Mouse (Mus musculus): ENCODE data around the gene Aicda.
A peak's percentile ranks its signal among the peaks of the same experiment; 100 is the strongest.

Gene Aicda

DNA sequence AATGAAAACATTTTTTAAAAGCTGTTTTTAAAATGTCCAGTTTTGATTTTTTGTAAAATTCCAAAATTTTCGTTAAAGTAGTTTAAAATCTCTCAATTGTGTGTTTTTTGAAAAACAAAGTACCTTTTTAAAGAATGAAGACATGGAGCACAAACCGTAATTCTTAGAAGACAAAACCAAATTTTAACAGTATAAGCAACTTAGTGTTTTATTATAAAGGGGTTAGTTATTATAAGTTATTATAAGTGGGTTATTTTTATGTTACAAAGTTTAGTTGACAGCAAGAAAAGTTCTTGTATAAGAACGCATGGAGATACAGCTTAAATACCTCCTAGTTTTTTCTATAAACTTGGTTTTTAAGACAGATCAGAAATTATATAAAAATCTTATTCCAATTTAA lies 48.0 kb downstream of the Aicda start:
- DNase-seq (ENCODE audit: low spot score), result no peak

DNA sequence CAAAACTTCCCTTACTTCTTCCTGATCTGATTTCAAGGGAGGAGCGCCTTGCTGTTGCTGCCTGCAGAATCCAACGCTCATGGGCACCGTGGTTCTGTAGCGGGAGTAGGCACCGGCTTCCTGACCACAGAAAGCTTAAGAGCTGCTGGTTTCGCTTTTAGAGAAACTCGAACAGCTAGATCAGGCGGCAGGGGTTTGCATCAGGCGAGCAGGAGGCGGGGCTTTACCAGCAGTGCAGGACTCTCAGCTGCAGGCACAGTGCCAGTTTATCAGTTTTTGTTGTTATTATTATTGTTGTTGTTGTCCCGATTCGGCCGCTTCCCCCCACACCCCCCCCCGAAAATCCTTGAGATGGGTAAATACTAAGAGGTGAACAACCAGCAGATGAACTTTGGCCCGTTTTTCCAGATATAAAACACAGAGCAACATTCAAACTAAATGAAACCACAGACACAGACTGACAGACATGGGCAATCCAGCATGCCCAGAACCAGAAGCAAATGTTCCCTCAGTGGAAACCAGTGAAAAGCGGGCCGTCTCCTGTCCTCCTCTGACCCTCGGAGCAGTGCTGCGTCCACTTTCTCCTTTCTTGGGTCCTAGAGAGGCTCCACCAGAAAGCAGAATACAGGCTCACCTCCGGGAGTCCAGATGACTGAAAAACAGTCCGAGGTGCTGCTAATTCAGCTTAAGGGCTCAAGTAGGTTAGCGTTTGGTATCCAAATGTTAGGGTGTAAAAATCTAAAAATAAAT lies 48.8 kb downstream of the Aicda start, which contains the start of gene Apobec1:
TSS of gene Apobec1 (minus strand) at position 203 of the 750 bp plus-strand sequence.
- peak; percentile 81 for DNase-seq (ENCODE audit: low spot score)

DNA sequence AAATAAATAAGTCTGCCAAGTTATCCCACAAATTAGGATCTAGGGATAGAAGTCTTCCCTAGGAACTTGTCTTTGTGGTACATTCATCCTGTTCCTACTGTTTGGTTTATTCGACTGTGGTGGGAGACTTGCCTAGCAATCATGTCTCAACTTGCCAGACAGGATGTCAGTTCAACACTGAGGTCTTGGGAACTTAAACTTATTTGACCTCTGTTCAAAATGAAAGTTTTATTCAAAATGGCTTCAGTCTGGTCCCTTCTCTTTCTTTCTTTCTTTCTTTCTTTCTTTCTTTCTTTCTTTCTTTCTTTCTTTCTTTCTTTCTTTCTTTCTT lies 49.4 kb downstream of the Aicda start:
- no peak for DNase-seq (ENCODE audit: low spot score)

DNA sequence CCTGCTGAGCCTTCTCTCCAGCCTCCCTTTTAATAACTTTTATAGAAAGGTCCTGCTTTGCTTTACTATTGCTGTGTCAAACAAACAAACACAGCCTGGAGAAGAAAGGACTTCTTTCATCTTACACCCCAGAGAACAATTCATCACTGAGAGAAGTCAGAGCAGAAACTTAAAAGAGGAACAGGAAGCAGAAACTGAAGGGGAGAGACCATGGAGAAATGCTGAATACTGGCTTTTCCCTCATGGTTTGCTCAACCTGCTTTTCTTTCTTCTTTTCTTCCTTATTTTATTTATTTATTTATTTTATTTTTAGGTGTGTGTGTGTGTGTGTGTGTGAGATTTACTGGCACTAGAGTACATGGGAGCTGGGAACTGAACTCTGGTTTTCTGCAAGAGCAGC lies 50.7 kb downstream of the Aicda start:
- no peak for DNase-seq (ENCODE audit: low spot score)

DNA sequence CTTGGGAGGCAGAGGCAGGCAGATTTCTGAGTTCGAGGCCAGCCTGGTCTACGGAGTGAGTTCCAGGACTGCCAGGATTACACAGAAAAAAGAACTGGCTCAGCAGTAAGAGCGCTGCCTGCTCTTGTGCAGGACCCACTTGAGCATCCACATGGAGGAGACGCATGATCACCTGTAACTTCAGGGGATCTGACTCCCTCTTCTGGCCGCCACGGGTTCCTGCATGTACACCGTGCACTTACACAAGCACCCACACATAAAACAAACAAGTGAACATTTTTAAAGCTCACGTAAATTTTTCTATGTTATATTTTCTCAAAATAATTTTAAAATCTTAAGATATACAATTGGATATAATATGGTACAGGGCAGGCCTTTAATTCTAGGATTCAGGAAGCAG lies 51.9 kb downstream of the Aicda start:
- DNase-seq (ENCODE audit: low spot score), result no peak

DNA sequence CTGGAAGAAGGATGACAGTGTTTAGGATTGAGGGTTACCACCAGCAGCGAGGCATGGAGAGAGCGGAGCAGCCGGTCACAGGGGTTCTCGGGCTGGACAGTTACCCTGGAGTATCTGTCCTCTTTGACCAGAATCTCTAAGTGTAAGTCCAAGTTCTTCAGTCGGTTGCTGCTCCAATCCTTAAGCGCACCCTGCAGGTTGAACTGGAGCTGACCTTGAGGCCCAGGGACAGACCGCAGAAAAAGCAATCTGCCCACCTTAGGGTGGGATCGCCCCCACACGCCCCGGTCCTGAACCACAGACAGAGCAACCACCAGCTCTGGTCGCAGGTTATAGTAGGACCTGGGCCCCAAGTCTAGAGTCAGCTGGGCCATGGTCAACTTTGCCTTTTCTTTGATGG lies 53.1 kb downstream of the Aicda start:
- no peak for DNase-seq (ENCODE audit: low spot score)

DNA sequence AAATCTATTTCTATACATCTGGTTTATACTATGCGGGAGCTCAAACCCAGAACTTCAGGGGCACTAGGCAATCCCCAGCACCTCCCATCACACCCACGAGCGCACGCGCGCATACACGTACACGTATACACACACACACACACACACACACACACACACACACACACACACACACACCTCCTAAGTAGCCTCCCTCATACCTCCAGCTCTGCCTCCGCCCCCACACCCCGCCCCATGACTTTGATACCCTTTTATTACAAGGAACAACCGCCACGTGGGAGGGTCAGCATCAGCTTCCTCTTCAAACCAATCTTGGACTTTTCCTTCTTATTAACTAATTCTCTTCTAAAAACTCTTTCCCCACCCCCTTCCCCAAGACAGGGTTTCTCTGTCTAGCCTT lies 54.1 kb downstream of the Aicda start:
- no peak for DNase-seq (ENCODE audit: low spot score)

DNA sequence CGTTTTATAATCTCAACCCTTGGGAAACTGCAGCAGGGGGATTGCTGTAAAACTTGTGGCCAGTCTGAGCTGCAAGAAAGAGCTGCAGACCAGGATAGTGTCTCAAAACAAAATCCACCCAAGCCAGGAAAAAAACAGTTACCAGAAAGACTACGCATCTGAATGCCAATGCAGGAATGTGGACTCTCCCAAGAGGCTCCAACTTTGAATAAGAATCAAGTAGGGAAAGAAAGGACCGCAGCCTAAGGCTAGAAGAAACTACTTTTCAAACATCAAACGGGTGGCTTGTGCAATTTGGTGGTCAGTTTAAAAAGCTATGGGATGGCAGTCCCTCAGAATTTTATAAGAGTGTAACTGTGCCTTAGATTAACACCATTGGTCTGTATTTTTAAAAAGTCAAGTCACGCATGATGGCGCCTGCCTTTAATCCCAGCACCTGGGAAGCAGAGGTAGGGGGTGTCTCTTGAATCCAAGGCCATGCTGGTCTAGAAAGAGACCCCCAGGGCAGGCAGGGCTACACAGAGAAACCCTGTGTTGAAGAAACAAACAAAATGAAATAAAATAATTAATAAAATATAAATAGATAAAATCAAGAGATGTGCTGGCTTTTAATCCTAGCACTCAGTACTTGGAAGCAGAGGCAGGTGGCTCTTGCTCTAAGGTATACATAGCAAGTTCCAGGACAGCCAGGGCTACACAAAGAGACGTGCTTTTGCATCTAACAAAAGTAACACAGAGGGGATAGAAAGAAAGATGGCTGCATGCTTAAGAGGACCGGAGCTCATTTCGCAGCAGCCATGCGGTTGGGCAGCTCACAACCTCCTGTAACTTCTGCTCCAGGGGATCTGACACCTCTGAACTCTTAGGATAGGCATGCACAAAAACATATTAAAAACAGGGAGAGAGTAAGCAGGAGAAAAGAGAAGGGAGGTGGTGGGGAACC lies 55.1 kb downstream of the Aicda start:
- DNase-seq (ENCODE audit: low spot score), result no peak

DNA sequence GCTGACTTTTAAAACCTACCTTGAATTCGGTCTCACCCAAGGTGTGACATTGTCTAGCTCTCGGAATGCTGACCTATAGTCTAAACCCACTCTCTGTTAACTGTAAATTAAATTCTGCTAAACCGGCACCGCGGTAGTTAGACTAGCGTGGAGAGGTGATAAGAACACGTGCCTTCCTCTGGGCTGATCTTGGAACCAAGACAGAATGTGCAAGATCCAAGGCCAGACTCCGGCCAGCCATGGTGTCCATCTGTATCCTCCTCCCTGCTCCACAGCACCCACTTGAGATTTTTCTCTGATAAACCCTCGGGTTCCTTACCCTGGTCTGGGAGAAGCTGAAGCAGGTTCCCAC lies 55.8 kb downstream of the Aicda start:
- no peak for DNase-seq (ENCODE audit: low spot score)

DNA sequence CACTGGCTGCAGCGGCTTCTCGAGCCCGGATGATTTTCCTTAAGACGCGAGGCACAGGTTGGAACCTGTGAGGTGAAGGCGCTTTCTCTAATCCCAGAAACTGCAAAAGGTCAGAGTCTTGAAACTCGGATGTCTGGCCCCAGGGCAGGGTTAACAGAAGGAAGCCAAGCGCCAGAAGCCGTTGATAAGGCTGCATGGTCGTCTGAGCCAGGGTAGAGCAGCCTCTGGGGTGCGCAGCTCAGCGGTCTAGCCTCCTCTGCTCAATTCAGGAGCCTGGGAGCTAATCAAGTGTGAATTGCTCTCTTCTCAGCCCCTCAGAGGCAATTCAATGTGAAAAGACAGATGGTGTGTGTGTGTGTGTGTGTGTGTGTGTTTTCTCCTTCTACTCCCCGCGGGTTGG lies 56.2 kb downstream of the Aicda start, which contains the start of gene Gdf3:
TSS of gene Gdf3 (minus strand) at position 317 of the 400 bp plus-strand sequence.
- no peak for DNase-seq (ENCODE audit: low spot score)

DNA sequence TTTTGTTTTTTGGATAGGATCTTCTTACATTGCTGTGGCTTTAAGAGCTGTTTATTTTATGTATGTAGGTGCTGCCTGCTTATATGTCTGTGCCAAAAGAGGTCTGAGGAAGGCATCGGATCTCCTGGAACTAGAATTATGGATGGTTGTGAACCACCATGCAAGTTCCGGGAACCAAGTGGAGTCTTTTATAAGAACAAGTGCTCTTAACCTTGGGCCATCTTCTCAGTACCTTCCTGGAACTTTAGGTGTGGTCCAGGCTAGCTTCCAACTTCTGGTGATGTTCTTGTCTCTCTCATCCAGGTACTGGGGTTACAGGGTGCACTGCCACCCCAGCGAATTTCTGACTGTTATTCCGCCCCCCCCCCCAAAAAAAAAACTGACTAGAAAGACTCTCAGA lies 58.8 kb downstream of the Aicda start:
- no peak for DNase-seq (ENCODE audit: low spot score)
